Mouse (Mus musculus): Measurements from ENCODE around the gene Ibtk. TPM values are rescaled to one million over a fixed set of nuclear protein-coding genes. Genes with fewer than 3 reads are reported as not detected.

Gene Ibtk
- polyA plus RNA-seq, 1 experiment from 2014 or later = 19.0 TPM

DNA sequence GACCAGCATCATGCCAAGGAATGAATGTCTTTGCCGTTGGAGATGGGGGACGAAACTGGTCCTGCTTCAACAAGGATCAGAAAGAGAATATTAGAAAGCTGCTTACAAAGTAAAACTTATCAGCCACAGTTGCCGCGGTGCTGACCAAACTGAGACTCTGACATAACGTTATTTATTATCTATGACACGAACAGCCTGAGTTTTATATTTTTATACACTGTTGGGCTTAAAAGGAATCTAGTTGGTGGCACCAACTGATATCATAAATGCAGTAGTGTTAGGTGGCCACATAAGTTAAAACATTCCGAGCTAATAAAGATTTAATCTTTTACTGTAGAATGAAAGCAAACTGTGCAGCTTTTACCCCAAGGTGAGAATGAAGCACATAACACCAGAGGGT lies 1.7 kb upstream of the Ibtk start:
- WGBS = 79% methylated on average over 7 of the region's 7 CpGs
- H3K9me3 ChIP-seq (replicated peaks) = no peaks in the 10 kb centered on the region
- H3K36me3 ChIP-seq = no peaks in the 10 kb centered on the region
- H3K4me1 ChIP-seq (replicated peaks) = peaks cover 18% of the 10 kb centered on the region
- no peak overlapping the region for H3K4me3 ChIP-seq
- no peak overlapping the region for H3K27ac ChIP-seq
- no peak overlapping the region for H3K4me2 ChIP-seq
- H3K9ac ChIP-seq = no peak overlapping the region
- no peak for ATAC-seq (replicated peaks; ENCODE audit: insufficient number of reproducible peaks, insufficient read depth, low FRiP score, low read depth)
- no peaks in the 10 kb centered on the region for H3K27me3 ChIP-seq

DNA sequence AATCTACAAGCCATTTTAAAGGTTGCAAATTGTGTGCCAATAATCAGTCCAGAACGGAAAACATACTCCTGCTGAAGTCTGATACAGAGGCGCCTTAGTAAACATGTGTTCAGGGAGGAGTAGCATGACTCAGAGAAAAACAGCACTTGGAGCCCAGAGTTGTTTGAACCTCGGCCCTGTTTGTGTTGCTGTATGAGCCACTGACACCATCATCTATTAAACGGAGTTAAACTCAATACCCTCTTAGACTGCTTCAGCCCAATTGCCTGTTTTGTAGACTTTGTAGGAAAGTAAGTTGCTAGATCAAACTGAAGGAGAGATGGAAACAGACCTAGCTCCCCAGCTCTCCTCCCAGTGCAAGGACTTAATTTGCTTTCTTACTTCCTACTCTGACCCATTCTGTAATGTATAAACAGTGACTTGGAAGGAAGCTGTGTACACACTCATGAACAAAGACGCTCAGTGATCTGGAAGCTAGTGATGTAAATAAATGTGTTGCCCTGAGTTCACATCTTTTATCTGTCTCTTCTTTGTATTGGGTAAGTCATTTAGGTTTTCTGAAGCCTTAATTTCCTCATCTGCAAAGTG lies 882 bp upstream of the Ibtk start:
- Histone ChIP-seq H3K4me1 (replicated peaks) (peaks cover 25% of the 10 kb centered on the region), H3K27me3 (no peaks in the 10 kb centered on the region), H3K9ac (peak overlapping the region; percentile 93), H3K4me2 (peak overlapping the region; percentile 81), H3K4me3 (peak overlapping the region; percentile 80), H3K36me3 (no peaks in the 10 kb centered on the region), H3K9me3 (replicated peaks) (no peaks in the 10 kb centered on the region), H3K27ac (peak overlapping the region; percentile 99)
- no peak for ATAC-seq (replicated peaks; ENCODE audit: insufficient number of reproducible peaks, insufficient read depth, low FRiP score, low read depth)
- WGBS = 20% methylated on average over 5 of the region's 5 CpGs

DNA sequence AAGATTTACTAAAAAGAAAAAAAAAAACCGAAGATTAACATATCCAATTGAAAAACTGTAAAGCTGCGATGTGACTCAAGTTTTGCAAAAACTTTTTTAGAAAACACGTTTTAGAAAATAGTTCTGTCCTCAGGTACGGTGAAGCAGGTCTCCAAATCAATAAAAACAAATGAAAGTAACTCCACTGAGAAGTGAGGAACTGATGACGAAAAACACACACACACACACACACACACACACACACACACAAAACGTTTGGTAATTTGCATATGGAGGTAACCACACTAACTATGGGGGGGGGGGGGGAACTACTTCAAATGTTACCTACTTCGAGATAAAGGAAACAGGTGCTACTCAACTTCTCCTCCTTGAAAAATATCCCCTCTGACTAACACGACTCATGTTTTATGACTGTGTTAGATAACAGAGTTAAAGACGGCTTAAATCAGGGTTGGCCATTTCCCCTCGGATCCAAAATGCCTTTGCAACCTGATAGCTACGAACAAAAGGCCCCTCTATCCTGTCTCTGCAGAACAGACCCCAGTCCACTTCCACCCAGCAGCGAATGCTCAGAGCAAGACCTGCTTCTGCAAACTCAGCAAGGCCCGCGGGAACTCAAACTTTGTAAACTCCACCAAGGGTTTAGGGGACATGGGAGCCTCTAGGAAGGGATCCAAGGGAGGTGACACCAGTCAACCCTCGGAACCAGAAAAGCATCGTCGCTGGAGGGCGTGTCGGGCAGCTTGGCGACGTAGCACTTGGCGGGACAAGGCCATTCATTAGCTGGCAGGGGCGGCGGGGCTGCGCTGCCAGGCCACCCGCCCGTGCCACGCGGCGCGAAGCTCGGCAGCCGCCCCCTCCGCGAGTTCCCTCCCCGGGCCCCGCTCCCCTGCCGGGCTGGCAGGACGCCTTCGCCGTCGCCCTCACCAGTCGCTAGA lies 661 bp downstream of the Ibtk start:
- Histone ChIP-seq H3K36me3 (peaks cover under 1% of the 10 kb centered on the region), H3K9ac (peak overlapping the region; percentile 93), H3K9me3 (replicated peaks) (no peaks in the 10 kb centered on the region), H3K4me1 (replicated peaks) (peaks cover 26% of the 10 kb centered on the region), H3K27me3 (no peaks in the 10 kb centered on the region), H3K4me3 (peak overlapping the region; percentile 80), H3K4me2 (peak overlapping the region; percentile 81), H3K27ac (peak overlapping the region; percentile 99)
- ATAC-seq (replicated peaks; ENCODE audit: insufficient number of reproducible peaks, insufficient read depth, low FRiP score, low read depth) = peak; percentile 79
- 2% methylated on average over 43 of the region's 43 CpGs for WGBS

DNA sequence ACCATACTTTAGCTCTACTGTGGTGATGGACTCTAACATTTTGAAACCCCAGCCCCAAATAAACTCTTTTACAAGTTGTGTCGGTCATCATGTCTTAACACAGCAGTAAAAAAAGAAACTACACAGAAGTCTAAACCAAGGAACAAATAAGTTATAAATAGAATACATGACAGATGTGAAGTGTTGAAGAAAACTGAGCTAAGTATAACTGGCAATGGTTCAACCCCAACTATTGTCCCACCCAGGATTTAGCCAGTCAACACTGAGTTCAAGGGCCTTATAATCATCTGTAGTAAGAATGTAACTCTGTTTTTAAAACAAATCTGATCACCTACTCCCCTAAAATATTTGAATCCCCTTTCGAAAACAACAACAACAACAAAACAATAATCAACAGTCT lies 3.6 kb downstream of the Ibtk start:
- no peak overlapping the region for H3K9ac ChIP-seq
- peaks cover 14% of the 10 kb centered on the region for H3K36me3 ChIP-seq
- H3K27me3 ChIP-seq = no peaks in the 10 kb centered on the region
- no peaks in the 10 kb centered on the region for H3K9me3 ChIP-seq (replicated peaks)
- ATAC-seq (replicated peaks; ENCODE audit: insufficient number of reproducible peaks, insufficient read depth, low FRiP score, low read depth) = no peak
- 67% methylated on average over 2 of the region's 2 CpGs for WGBS
- no peak overlapping the region for H3K4me3 ChIP-seq
- peaks cover 26% of the 10 kb centered on the region for H3K4me1 ChIP-seq (replicated peaks)
- peak overlapping the region; percentile 1; the same call in 1 of the 2 replicates for H3K4me2 ChIP-seq
- H3K27ac ChIP-seq = peak overlapping the region; percentile 75

DNA sequence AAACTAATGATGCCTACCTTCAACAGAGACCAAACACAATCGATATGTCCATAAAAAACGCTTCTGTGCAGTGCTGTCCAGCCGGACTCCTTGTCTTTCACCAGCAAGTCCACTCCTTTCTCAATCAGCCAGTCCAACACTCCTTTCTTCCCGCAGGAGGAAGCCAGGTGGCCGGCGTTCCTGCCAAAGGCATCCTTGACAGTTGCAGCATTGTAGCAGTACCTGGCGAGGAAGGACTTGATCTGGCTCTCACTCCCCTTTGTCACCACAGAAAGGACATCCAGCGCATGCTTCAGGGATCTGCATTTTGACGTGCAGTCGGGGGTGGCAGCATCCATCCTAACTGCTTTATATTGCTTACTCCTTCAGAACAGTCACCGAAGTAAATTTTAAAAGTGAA lies 5.8 kb downstream of the Ibtk start:
- Histone ChIP-seq H3K9me3 (replicated peaks) (no peaks in the 10 kb centered on the region), H3K27me3 (no peaks in the 10 kb centered on the region), H3K9ac (no peak overlapping the region), H3K36me3 (peaks cover 21% of the 10 kb centered on the region), H3K4me1 (replicated peaks) (peaks cover 19% of the 10 kb centered on the region), H3K4me3 (no peak overlapping the region), H3K27ac (no peak overlapping the region), H3K4me2 (no peak overlapping the region)
- 80% methylated on average over 11 of the region's 11 CpGs for WGBS
- no peak for ATAC-seq (replicated peaks; ENCODE audit: insufficient number of reproducible peaks, insufficient read depth, low FRiP score, low read depth)

DNA sequence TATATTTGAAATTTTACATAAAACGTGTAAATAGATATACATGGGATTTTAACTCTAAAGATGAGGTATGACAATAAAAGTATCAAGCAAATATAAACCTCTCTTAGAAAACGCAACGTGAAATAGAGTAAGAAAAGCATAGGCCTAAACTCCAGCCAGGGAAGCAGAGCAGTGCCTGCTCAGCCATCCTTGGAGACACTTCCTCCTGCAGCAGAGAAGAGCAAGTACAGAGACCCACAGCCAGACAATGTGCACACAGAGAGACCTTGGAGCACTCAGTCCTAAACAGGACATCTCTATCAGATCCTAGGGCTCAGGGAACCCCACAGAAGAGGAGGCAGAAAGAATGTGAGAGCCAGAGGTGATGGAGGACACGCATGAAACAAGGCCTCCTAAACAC lies 7.0 kb downstream of the Ibtk start:
- Histone ChIP-seq H3K27me3 (no peaks in the 10 kb centered on the region), H3K4me2 (no peak overlapping the region), H3K9ac (no peak overlapping the region), H3K27ac (no peak overlapping the region), H3K4me1 (replicated peaks) (peaks cover 13% of the 10 kb centered on the region; the same call in 1 of the 2 replicates), H3K4me3 (no peak overlapping the region), H3K36me3 (peaks cover 23% of the 10 kb centered on the region), H3K9me3 (replicated peaks) (no peaks in the 10 kb centered on the region)
- ATAC-seq (replicated peaks; ENCODE audit: insufficient number of reproducible peaks, insufficient read depth, low FRiP score, low read depth) = no peak
- 79% methylated on average over 4 of the region's 4 CpGs for WGBS

DNA sequence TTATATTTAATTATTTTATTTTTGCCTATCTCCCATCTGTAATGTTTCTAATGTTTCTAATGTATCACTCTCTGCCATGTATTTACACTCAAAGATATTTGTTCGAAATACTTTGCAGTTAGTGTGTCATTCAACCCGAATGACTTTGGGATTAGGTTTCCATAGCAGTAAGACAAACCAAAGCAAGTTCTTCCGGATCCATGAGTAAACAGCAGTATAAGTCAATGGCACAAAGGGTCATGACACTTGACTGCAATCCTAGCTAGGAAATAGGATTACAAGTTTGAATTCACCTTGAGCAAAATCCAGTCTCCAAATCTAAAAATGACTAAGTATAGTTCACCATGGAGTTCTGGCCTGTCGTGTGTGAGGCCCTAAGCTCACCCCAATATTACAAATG lies 9.9 kb downstream of the Ibtk start:
- H3K4me1 ChIP-seq (replicated peaks) = no peaks in the 10 kb centered on the region
- 84% methylated on average over 4 of the region's 4 CpGs for WGBS
- no peak for ATAC-seq (replicated peaks; ENCODE audit: insufficient number of reproducible peaks, insufficient read depth, low FRiP score, low read depth)

DNA sequence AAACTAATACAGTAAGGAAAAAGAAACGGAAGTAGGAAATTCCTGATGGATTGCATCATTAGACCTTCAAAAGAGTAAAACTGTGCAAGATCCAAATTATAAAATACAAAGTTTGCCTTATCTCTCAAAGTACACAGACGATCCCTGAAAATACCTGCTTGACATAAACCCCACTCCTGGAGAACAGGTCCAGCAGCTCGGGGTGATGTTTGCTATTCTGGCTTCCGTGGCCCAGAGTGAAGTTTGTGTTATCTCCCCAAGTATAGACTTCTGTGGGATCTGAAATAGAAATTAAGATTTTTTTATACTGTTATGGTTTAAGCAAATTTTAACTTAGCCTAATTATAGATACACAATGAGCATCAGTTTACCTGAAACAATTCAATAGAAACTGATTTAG lies 14.3 kb downstream of the Ibtk start:
- no peak overlapping the region for H3K27ac ChIP-seq
- H3K4me2 ChIP-seq = no peak overlapping the region
- no peaks in the 10 kb centered on the region for H3K27me3 ChIP-seq
- no peak for ATAC-seq (replicated peaks; ENCODE audit: insufficient number of reproducible peaks, insufficient read depth, low FRiP score, low read depth)
- 79% methylated on average over 4 of the region's 4 CpGs for WGBS
- H3K4me1 ChIP-seq (replicated peaks) = no peaks in the 10 kb centered on the region
- H3K36me3 ChIP-seq = peaks cover 58% of the 10 kb centered on the region
- H3K9me3 ChIP-seq (replicated peaks) = no peaks in the 10 kb centered on the region
- H3K9ac ChIP-seq = no peak overlapping the region
- H3K4me3 ChIP-seq = no peak overlapping the region

More for the DNA sequence above, 9.9 kb downstream of the Ibtk start:
- H3K9me3 ChIP-seq (replicated peaks) = no peaks in the 10 kb centered on the region
- no peak overlapping the region for H3K4me2 ChIP-seq
- H3K4me3 ChIP-seq = no peak overlapping the region
- no peaks in the 10 kb centered on the region for H3K27me3 ChIP-seq
- peaks cover 43% of the 10 kb centered on the region for H3K36me3 ChIP-seq
- no peak overlapping the region for H3K9ac ChIP-seq
- no peak overlapping the region for H3K27ac ChIP-seq

DNA sequence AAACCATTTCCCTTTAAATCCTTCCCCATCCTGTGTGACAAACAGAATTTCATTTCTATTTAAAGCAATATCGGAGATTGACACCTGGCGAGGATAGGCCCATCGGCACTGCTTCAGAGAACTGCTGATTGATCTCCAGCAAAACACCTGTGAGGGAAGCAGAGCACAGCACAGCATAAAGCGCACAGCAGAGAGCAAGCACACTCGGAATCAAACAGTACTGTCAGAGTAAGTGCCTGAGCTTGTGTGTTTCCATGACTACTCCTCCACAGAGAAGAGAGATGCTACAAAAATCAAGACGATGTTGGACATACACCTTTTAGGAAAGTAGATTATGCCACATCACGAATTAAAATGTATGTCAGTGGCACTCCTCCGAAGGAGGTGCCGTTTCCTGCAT lies 25.1 kb downstream of the Ibtk start:
- no peak overlapping the region for H3K27ac ChIP-seq
- peaks cover 68% of the 10 kb centered on the region for H3K36me3 ChIP-seq
- H3K4me1 ChIP-seq (replicated peaks) = no peaks in the 10 kb centered on the region
- WGBS = 89% methylated on average over 9 of the region's 9 CpGs
- no peak overlapping the region for H3K4me3 ChIP-seq
- no peak overlapping the region for H3K4me2 ChIP-seq
- no peak overlapping the region for H3K9ac ChIP-seq
- no peaks in the 10 kb centered on the region for H3K9me3 ChIP-seq (replicated peaks)
- H3K27me3 ChIP-seq = no peaks in the 10 kb centered on the region
- no peak for ATAC-seq (replicated peaks; ENCODE audit: insufficient number of reproducible peaks, insufficient read depth, low FRiP score, low read depth)

DNA sequence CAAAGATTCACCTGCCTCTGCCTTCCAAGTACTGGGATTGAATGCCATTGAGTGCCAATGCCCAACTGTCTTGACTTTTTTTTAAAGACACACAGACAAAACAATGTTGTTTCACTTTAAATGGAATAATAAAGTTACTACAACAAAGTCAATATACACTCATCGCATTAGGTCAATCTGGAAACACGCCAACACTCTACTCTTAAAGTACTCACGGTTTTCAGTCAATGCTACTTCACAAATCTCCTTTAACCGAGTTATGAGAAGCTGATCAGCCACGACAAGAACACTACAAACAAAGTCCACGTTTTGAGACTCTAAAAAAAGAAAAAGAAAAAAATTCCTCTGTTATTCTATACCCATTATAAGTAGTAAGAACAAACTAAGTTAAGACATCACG lies 31.8 kb downstream of the Ibtk start:
- Histone ChIP-seq H3K4me2 (no peak overlapping the region), H3K27me3 (no peaks in the 10 kb centered on the region), H3K27ac (no peak overlapping the region), H3K36me3 (peaks cover 82% of the 10 kb centered on the region), H3K9me3 (replicated peaks) (no peaks in the 10 kb centered on the region), H3K4me1 (replicated peaks) (no peaks in the 10 kb centered on the region), H3K9ac (no peak overlapping the region), H3K4me3 (no peak overlapping the region)
- no peak for ATAC-seq (replicated peaks; ENCODE audit: insufficient number of reproducible peaks, insufficient read depth, low FRiP score, low read depth)
- WGBS = 85% methylated on average over 7 of the region's 7 CpGs

DNA sequence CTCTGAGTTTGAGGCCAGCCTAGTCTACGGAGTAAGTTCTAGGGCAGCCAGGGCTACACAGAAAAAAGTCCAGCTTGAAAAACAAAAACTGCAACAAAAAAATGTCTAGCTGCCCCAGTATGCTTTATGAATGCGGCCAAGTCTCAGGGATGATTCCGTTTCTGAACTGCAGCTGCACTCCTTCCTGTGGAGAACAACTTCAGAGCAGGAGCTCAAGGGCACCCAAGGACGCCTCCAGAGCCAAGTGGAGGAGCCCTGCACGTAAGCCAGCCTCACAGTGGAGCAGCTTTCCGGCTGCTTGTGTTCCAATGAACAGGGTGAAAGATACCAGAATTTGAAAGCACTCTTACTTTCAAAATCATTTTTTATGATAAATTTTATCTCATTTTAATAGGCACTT lies 41.8 kb downstream of the Ibtk start:
- no peak overlapping the region for H3K4me3 ChIP-seq
- H3K27me3 ChIP-seq = no peaks in the 10 kb centered on the region
- H3K36me3 ChIP-seq = peaks cover 81% of the 10 kb centered on the region
- WGBS = 57% methylated on average over 6 of the region's 6 CpGs
- H3K9ac ChIP-seq = no peak overlapping the region
- no peak; the same call in 1 of the 2 replicates for ATAC-seq (replicated peaks; ENCODE audit: insufficient number of reproducible peaks, insufficient read depth, low FRiP score, low read depth)
- H3K9me3 ChIP-seq (replicated peaks) = no peaks in the 10 kb centered on the region
- no peaks in the 10 kb centered on the region for H3K4me1 ChIP-seq (replicated peaks)
- peak overlapping the region; percentile 31 for H3K27ac ChIP-seq
- H3K4me2 ChIP-seq = no peak overlapping the region

All from heart, embryonic 15.5 days (tissue).